In the genomic region with DNA sequence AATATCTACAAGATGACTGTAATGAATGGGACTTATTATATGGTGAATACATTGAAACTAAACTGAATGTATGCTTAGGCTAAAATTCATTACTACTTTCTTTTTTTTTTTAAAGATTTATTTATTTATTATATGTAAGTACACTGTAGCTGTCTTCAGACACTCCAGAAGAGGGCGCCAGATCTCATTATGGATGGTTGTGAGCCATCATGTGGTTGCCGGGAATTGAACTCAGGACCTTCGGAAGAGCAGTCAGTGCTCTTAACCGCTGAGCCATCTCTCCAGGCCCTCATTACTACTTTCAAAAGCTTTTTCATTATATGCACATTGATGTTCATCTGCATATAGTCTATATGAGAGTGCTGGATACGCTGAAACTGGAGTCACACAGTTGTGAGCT, we compare ENCODE assay signal across 21 mouse cellular contexts. TPM values are rescaled to one million over a fixed set of nuclear protein-coding genes. Genes with fewer than 3 reads are reported as not detected.
DNase-seq lines count a peak whose midpoint lies in the region; ATAC-seq and TF ChIP-seq lines count a peak whose summit lies in the region.
"Not testable (repeated sequence)": the region's sequence is repeated elsewhere in the genome, so short reads cannot be mapped to it uniquely, and the experiment has no call there.
"Had no signal": no experiment of that assay in that cellular context is flagged by ENCODE, and none has a peak within 500 bp of the region (broad histone marks: within the 10 kb centered on the region; RNA-seq: fewer than 3 reads in every experiment).

No protein-coding gene starts in this region.

- not testable (repeated sequence) for DNase-seq in Patski (ENCODE audit: low read depth, low spot score); kidney, postnatal 0 days (ENCODE audit: low spot score); left cerebral cortex, adult 2 months (ENCODE audit: extremely low spot score in 1 of 2, low spot score in 2 of 2); midbrain, postnatal 0 days (ENCODE audit: low spot score)
- peak; percentile 11 for DNase-seq in heart, adult 11 months

- H3K4me2 ChIP-seq in kidney, postnatal 0 days (ENCODE audit: low read length); midbrain, postnatal 0 days (ENCODE audit: low read depth, low read length, poor library complexity, severe bottlenecking): not testable (repeated sequence)

- peaks cover 46% of the 10 kb centered on the region for H3K4me1 ChIP-seq in E14TG2a.4 (replicated peaks; ENCODE audit: low read depth, low read length)
- H3K4me1 ChIP-seq in kidney, postnatal 0 days (replicated peaks; ENCODE audit: insufficient read depth, low read length); midbrain, postnatal 0 days (ENCODE audit: insufficient read depth, low read length): not testable (repeated sequence)

- CTCF ChIA-PET in Patski (lab: Charles Lee): interaction anchor here (0.9 to 4.6 kb wide), 5 partner anchors 10 to 102 kb away, joined by 3 to 33 read pairs (median 3); no protein-coding TSS in a partner anchor

- H3K9ac ChIP-seq in kidney, postnatal 0 days (ENCODE audit: low read depth, low read length); midbrain, postnatal 0 days (replicated peaks; ENCODE audit: low read length, poor library complexity, severe bottlenecking): not testable (repeated sequence)

- peak; percentile 7; the same call in 1 of the 2 replicates for TF ChIP-seq CTCF in E14TG2a.4 (conservative IDR thresholded peaks at IDR 0.05; ENCODE audit: low read length)
- peak; percentile 59 for TF ChIP-seq CTCF in Patski (IDR thresholded peaks at IDR 0.05)
- TF ChIP-seq CTCF in kidney, postnatal 0 days (IDR thresholded peaks at IDR 0.05; ENCODE audit: low read depth): 0 out of 2 replicates have a peak, but pooled peaks have one; percentile 7
- peak; percentile 24 for TF ChIP-seq CTCF in left cerebral cortex, adult 2 months (IDR thresholded peaks at IDR 0.05)
- TF ChIP-seq CTCF in midbrain, postnatal 0 days (IDR thresholded peaks at IDR 0.05): peak; percentile 4; the same call in 1 of the 2 replicates

- POLR2A ChIA-PET in Patski (lab: Charles Lee): interaction anchor here (0.6 kb wide), 1 partner anchor 436 kb away, joined by 3 read pairs; no protein-coding TSS in a partner anchor

- H3K36me3 ChIP-seq in E14TG2a.4 (ENCODE audit: insufficient read depth, low read length): peaks cover 89% of the 10 kb centered on the region
- peaks cover 45% of the 10 kb centered on the region for H3K36me3 ChIP-seq in kidney, postnatal 0 days (ENCODE audit: insufficient read depth, low read length)
- peaks cover 36% of the 10 kb centered on the region for H3K36me3 ChIP-seq in midbrain, postnatal 0 days (ENCODE audit: insufficient read depth, low read length)

- not testable (repeated sequence) for H3K9me3 ChIP-seq in E14TG2a.4 (ENCODE audit: low read length); kidney, postnatal 0 days (replicated peaks; ENCODE audit: low read length); midbrain, postnatal 0 days (ENCODE audit: low read length)

- not testable (repeated sequence) for H3K27me3 ChIP-seq in E14TG2a.4 (ENCODE audit: insufficient read depth, low read length); Patski; kidney, postnatal 0 days (ENCODE audit: insufficient read depth, low read length); midbrain, postnatal 0 days (ENCODE audit: insufficient read depth, low read length)

- not testable (repeated sequence) for H3K4me3 ChIP-seq in E14TG2a.4 (replicated peaks; ENCODE audit: low read length); kidney, postnatal 0 days (replicated peaks; ENCODE audit: low read depth, low read length); left cerebral cortex, adult 2 months; midbrain, postnatal 0 days (ENCODE audit: low read depth, low read length)

- not testable (repeated sequence) for H3K27ac ChIP-seq in kidney, postnatal 0 days; left cerebral cortex, adult 2 months; midbrain, postnatal 0 days (ENCODE audit: low read depth, low read length)

- not testable (repeated sequence) for ATAC-seq in Patski; kidney, postnatal 0 days (replicated peaks; ENCODE audit: low FRiP score, low read depth); midbrain, postnatal 0 days (ENCODE audit: low FRiP score)

- intact Hi-C loops in left cerebral cortex, adult 2 months (cut with DNase I): loop anchor here (2.0 to 10.0 kb wide), 2 partner anchors 102 to 436 kb away; no protein-coding TSS in a partner anchor

- 100% methylated on average over 4 of the region's 5 CpGs for WGBS in kidney, postnatal 0 days
- 98% methylated on average over 5 of the region's 5 CpGs for WGBS in midbrain, postnatal 0 days

- in situ Hi-C loops in Patski (cut with MboI; ENCODE audit: low pct_unique_long_range_greater_than_20kb): loop anchor here (10.0 kb wide), 1 partner anchor 116 kb away; no protein-coding TSS in a partner anchor

RNA-seq across cellular contexts. Expression of a gene that starts 8.7 kb away (rescaled TPM):
- polyA plus RNA-seq in Patski (2021): 58.6 TPM
- 22.2 and 23.2 TPM in 2 replicates for polyA plus RNA-seq in kidney, postnatal 0 days (2015; fragmentation: Nextera tagmentation; extraction: Ambion mirVana)
- total RNA-seq in left cerebral cortex, adult 2 months (2021): 10 to 100 TPM; 35.7 to 37.2 TPM
- total RNA-seq in midbrain, postnatal 0 days (2014; rRNA removed): 44.4 and 46.2 TPM in 2 replicates
- 27.4 and 28.4 TPM in 2 replicates for polyA plus RNA-seq in midbrain, postnatal 0 days (2015; fragmentation: Nextera tagmentation; extraction: Ambion mirVana)

RNA-seq across cellular contexts. Expression of a gene that starts 33.8 kb away (rescaled TPM):
- polyA plus RNA-seq in Patski (2021): 366 TPM
- 172 and 186 TPM in 2 replicates for polyA plus RNA-seq in kidney, postnatal 0 days (2015; fragmentation: Nextera tagmentation; extraction: Ambion mirVana)
- total RNA-seq in left cerebral cortex, adult 2 months (2021): 10 to 100 TPM; 37.4 to 42.2 TPM
- 58.5 and 62.7 TPM in 2 replicates for total RNA-seq in midbrain, postnatal 0 days (2014; rRNA removed)
- polyA plus RNA-seq in midbrain, postnatal 0 days (2015; fragmentation: Nextera tagmentation; extraction: Ambion mirVana): 82.5 and 83.9 TPM in 2 replicates

RNA-seq across cellular contexts. Expression of a gene that starts 41.4 kb away (rescaled TPM):
- 7.1 TPM for polyA plus RNA-seq in Patski (2021)
- polyA plus RNA-seq in kidney, postnatal 0 days (2015; fragmentation: Nextera tagmentation; extraction: Ambion mirVana): 9.9 and 10.1 TPM in 2 replicates
- under 1 TPM; 0.61 to 1.00 TPM for total RNA-seq in left cerebral cortex, adult 2 months (2021)
- total RNA-seq in midbrain, postnatal 0 days (2014; rRNA removed): 0.27 TPM in 1 of 2 replicates, not detected in the other
- polyA plus RNA-seq in midbrain, postnatal 0 days (2015; fragmentation: Nextera tagmentation; extraction: Ambion mirVana): 0.32 TPM in 2 replicates

RNA-seq across cellular contexts. Expression of a gene that starts 54.3 kb away (rescaled TPM):
- not detected for polyA plus RNA-seq in Patski (2021)
- 0.22 and 0.26 TPM in 2 replicates for polyA plus RNA-seq in kidney, postnatal 0 days (2015; fragmentation: Nextera tagmentation; extraction: Ambion mirVana)
- total RNA-seq in left cerebral cortex, adult 2 months (2021): not detected
- not detected in 2 replicates for total RNA-seq in midbrain, postnatal 0 days (2014; rRNA removed)
- not detected in 2 replicates for polyA plus RNA-seq in midbrain, postnatal 0 days (2015; fragmentation: Nextera tagmentation; extraction: Ambion mirVana)
- total RNA-seq: adrenal gland, adult 2 months; adrenal gland, postnatal 10 days; adrenal gland, postnatal 25 days; adrenal gland, postnatal 4 days; CH12.LX; common myeloid progenitor, adult 5-6 weeks had no signal
- polyA plus RNA-seq: adrenal gland, adult 2 months; brain, embryonic 14.5 days; CD4-positive, CD25-positive, alpha-beta regulatory T cell, adult 4 months; embryonic facial prominence, embryonic 11.5 days; embryonic facial prominence, embryonic 13.5 days; erythroblast, embryonic 14.5 days; forebrain, embryonic 10.5 days; forebrain, embryonic 12.5 days; forebrain, embryonic 14.5 days; forebrain, embryonic 16.5 days had no signal

Comparison
In these comparisons a context has a peak if more than half of its experiments do, and no peak if none do; other contexts are left out.
1. CTCF ChIP-seq: peak in every context shown above with its lines; median percentile 59 in Patski; 24 in left cerebral cortex, adult 2 months; 7 in E14TG2a.4; 7 in kidney, postnatal 0 days; 4 in midbrain, postnatal 0 days.